Mouse (Mus musculus) C2C12 (cell line): ENCODE measurements around the gene Gata2. TPM values are rescaled to one million over a fixed set of nuclear protein-coding genes. Genes with fewer than 3 reads are reported as not detected.

Experiments
- H3K27me3 ChIP-seq: one replicate; pipeline ENCODE4 v1.6.1; 2011; ENCODE audit not compliant: control insufficient read depth, insufficient read depth, insufficient read length
- H3K36me3 ChIP-seq: one replicate; pipeline ENCODE4 v1.6.1; 2011; ENCODE audit not compliant: control insufficient read depth, insufficient read depth
- H3K4me3 ChIP-seq: one replicate; pipeline ENCODE4 v1.5.1; 2011; ENCODE audit warnings: mild to moderate bottlenecking, control low read depth; ENCODE audit not compliant: poor library complexity, insufficient read depth, severe bottlenecking
- H3K79me2 ChIP-seq: one replicate; pipeline ENCODE4 v1.6.1; 2011; ENCODE audit not compliant: control insufficient read depth, insufficient read depth
- H3K79me3 ChIP-seq: one replicate; pipeline ENCODE4 v1.6.1; 2011; ENCODE audit warnings: low read depth, control low read depth
- H3ac ChIP-seq: one replicate; pipeline ENCODE3; 2011; ENCODE audit warnings: low read depth; ENCODE audit not compliant: control insufficient read depth, insufficient read length
- CEBPB ChIP-seq: IDR thresholded peaks from one replicate; pipeline ENCODE4 v1.6.1; 2011; ENCODE audit warnings: low read depth, mild to moderate bottlenecking, control low read depth, moderate library complexity
- CTCF ChIP-seq: IDR thresholded peaks from one replicate; pipeline ENCODE4 v1.5.1; 2011; ENCODE audit not compliant: control insufficient read depth, insufficient read depth, insufficient read length
- FOSL1 ChIP-seq: IDR thresholded peaks from one replicate; pipeline ENCODE4 v1.8.0; 2011; ENCODE audit warnings: mild to moderate bottlenecking, low read length; ENCODE audit not compliant: poor library complexity, insufficient read depth, severe bottlenecking
- MAX ChIP-seq: IDR thresholded peaks from one replicate; pipeline ENCODE4 v1.6.1; 2011; ENCODE audit warnings: mild to moderate bottlenecking, control low read depth
- MYOD1 ChIP-seq: IDR thresholded peaks from one replicate; pipeline ENCODE4 v1.6.1; 2011; ENCODE audit warnings: low read depth; ENCODE audit not compliant: control insufficient read depth, insufficient read length
- MYOG ChIP-seq: IDR thresholded peaks from one replicate; pipeline ENCODE4 v1.6.1; 2011; ENCODE audit not compliant: control insufficient read depth, insufficient read length; ENCODE audit errors: extremely low read depth
- USF1 ChIP-seq: IDR thresholded peaks from one replicate; pipeline ENCODE4 v1.6.1; 2011; ENCODE audit warnings: low read depth, mild to moderate bottlenecking, control low read depth, moderate library complexity
- polyA plus RNA-seq: library from polyadenylated mRNA; unstranded; fragments of >200 nt; fragmentation: generic; extraction: Trizol; gene quantifications from one replicate; pipeline ENCODE4 v1.2.1, GENCODE M21; 2012; ENCODE audit warnings: missing spikeins

Gene Gata2
- polyA plus RNA-seq, 1 experiment, result 45.8 TPM

DNA sequence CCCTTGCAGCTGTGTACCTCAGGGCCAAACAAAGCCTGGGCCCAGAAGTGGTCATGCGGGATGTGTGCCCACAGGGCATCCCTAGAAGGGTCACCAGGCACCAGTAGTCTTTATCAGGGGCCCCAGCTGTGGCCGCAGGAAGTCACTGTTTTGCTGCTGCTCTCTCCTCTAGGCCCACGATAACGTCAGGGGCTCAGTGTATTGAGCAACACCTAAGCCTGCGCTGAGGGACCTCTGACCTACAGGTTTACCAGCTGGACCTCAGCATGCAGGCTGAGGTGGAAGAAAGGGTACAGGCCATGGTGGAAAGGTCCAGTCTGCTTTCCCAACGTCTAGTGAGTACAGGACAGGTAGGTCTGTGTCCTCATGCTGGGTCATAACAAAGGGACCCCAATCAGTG is 60.4 kb downstream of the Gata2 start:
- Histone ChIP-seq H3K79me3 (no peaks in the 10 kb centered on the region), H3ac (no peak overlapping the region), H3K79me2 (no peaks in the 10 kb centered on the region), H3K27me3 (no peaks in the 10 kb centered on the region), H3K4me3 (no peak overlapping the region), H3K36me3 (no peaks in the 10 kb centered on the region)
- TF ChIP-seq MAX (no peak), MYOG (no peak), CTCF (no peak), FOSL1 (no peak), MYOD1 (no peak), CEBPB (no peak), USF1 (no peak)

DNA sequence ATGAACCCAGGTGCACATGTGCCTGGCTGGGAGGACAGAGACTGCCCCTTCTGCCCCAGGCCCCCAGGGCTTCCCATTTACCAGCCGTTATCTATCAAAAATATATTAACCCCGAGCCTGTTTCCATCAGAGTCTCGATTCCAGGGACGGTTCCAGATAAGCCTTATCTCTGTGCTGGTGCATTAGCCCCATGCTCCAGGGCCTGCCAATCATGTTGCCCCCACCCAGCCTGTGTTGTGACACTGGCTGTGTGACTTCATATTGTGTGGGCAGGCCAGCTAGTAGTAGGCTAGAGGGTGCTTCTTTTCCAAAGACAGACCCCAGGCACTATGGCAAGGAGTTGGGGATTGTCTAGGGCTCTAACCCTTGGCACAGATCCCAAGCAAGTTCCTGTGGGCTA is 61.7 kb downstream of the Gata2 start:
- no peaks in the 10 kb centered on the region for H3K36me3 ChIP-seq
- H3K4me3 ChIP-seq, result no peak overlapping the region
- H3K27me3 ChIP-seq, result no peaks in the 10 kb centered on the region
- H3K79me3 ChIP-seq, result no peaks in the 10 kb centered on the region
- H3ac ChIP-seq, result no peak overlapping the region
- no peaks in the 10 kb centered on the region for H3K79me2 ChIP-seq
- TF ChIP-seq CTCF (no peak), USF1 (no peak), FOSL1 (no peak), MAX (no peak), MYOG (no peak)

Other genes starting within 250 kb of the Gata2 start
- gene H1fx, start 212.3 kb upstream of the Gata2 start, polyA plus RNA-seq, result 58.5 TPM
- 197 TPM for gene Rab7, start 148.6 kb upstream of the Gata2 start, polyA plus RNA-seq
- 181 TPM for gene Rpn1, start 109.4 kb upstream of the Gata2 start, polyA plus RNA-seq
- not detected for gene Dnajb8, start 28.4 kb downstream of the Gata2 start, polyA plus RNA-seq